Mouse (Mus musculus) right cerebral cortex, postnatal 10 days (tissue): Measurements from ENCODE around the gene Ttbk2.

Experiments used
- DNase-seq, 2 experiments: peaks; one replicate each; pipeline ENCODE4 v3.0.0; 2021; ENCODE audit warnings: low spot score in 2 of 2

The Ttbk2 gene

GRCm38 (mm10) chr2:120745496-120745895, 104.9 kb downstream of the Ttbk2 start:
- no peak for DNase-seq

GRCm38 (mm10) chr2:120731877-120732530, 118.4 kb downstream of the Ttbk2 start:
- no peak for DNase-seq

- DNase-seq: peak; percentile 94 to 95
These were observed 119.1 kb downstream of the Ttbk2 start for GRCm38 (mm10) chr2:120731167-120731862.

GRCm38 (mm10) chr2:120730639-120731166, 119.7 kb downstream of the Ttbk2 start:
- DNase-seq: peak in 1 of 2 experiments; percentile 36

- DNase-seq: peak in 1 of 2 experiments; percentile 42
These were observed 120.4 kb downstream of the Ttbk2 start for GRCm38 (mm10) chr2:120729775-120730585.

GRCm38 (mm10) chr2:120724176-120724575, 126.2 kb downstream of the Ttbk2 start:
- DNase-seq: no peak

GRCm38 (mm10) chr2:120723621-120724020, 126.8 kb downstream of the Ttbk2 start:
- no peak for DNase-seq

- DNase-seq: no peak
These were observed 127.9 kb downstream of the Ttbk2 start for GRCm38 (mm10) chr2:120722491-120722890.

GRCm38 (mm10) chr2:120721911-120722310, 128.5 kb downstream of the Ttbk2 start:
- no peak for DNase-seq

GRCm38 (mm10) chr2:120720821-120721220, 129.6 kb downstream of the Ttbk2 start:
- DNase-seq: no peak

- DNase-seq: no peak
These were observed 131.9 kb downstream of the Ttbk2 start for GRCm38 (mm10) chr2:120718496-120718895.

- no peak for DNase-seq
These were observed 137.0 kb downstream of the Ttbk2 start for GRCm38 (mm10) chr2:120713441-120713840.

- DNase-seq: no peak
These were observed 139.5 kb downstream of the Ttbk2 start for GRCm38 (mm10) chr2:120710948-120711347.

- DNase-seq: no peak
These were observed 140.2 kb downstream of the Ttbk2 start for GRCm38 (mm10) chr2:120710154-120710553.

GRCm38 (mm10) chr2:120707041-120707440, 143.4 kb downstream of the Ttbk2 start:
- DNase-seq: no peak

GRCm38 (mm10) chr2:120702675-120703074, 147.7 kb downstream of the Ttbk2 start:
- no peak for DNase-seq

GRCm38 (mm10) chr2:120700379-120700885, 150.0 kb downstream of the Ttbk2 start:
- DNase-seq: no peak

- DNase-seq: no peak
These were observed 152.6 kb downstream of the Ttbk2 start for GRCm38 (mm10) chr2:120697767-120698166.
